Mouse (Mus musculus): Measurements from ENCODE around the gene Stat6. TPM values are rescaled to one million over a fixed set of nuclear protein-coding genes. Genes with fewer than 3 reads are reported as not detected.

Gene Stat6
- polyA plus RNA-seq, 1 experiment from 2014 or later: 5.9 TPM

- H3K36me3 ChIP-seq (replicated peaks): peaks cover 46% of the 10 kb centered on the region
- no peaks in the 10 kb centered on the region for H3K9me3 ChIP-seq
- H3K9ac ChIP-seq: no peak overlapping the region
- H3K4me2 ChIP-seq: no peak overlapping the region
- WGBS: 70% methylated on average over 15 of the region's 15 CpGs
- ATAC-seq (replicated peaks): no peak
- no peaks in the 10 kb centered on the region for H3K4me1 ChIP-seq
- no peak overlapping the region for H3K27ac ChIP-seq
- H3K27me3 ChIP-seq (replicated peaks): no peaks in the 10 kb centered on the region
- no peak overlapping the region for H3K4me3 ChIP-seq
Measured at GRCm38 (mm10) chr10:127604465-127605250, 38.1 kb upstream of the Stat6 start.

DNA sequence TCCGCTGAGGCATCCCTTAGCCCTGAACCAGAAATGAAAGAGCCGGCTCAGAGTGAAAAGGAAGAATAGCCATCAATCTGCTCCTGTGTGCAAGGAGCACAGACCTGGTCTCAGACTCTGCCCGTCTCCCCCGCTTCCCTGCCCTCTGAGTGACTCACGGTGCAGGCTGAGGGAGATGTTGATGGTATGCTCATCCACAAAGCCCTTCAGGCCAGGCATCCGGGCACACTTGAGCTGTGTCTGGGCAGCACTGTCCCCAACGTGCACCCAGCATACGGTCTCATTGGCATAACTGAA, 37.6 kb upstream of the Stat6 start:
- 89% methylated on average over 8 of the region's 8 CpGs for WGBS
- no peak for ATAC-seq (replicated peaks)
- H3K36me3 ChIP-seq (replicated peaks): peaks cover 50% of the 10 kb centered on the region

GRCm38 (mm10) chr10:127605756-127606155, 37.0 kb upstream of the Stat6 start:
- WGBS: 94% methylated on average over 9 of the region's 9 CpGs

More for the DNA sequence above, 37.6 kb upstream of the Stat6 start:
- Histone ChIP-seq H3K4me2 (no peak overlapping the region), H3K9ac (no peak overlapping the region), H3K9me3 (no peaks in the 10 kb centered on the region), H3K27me3 (replicated peaks) (no peaks in the 10 kb centered on the region), H3K4me3 (no peak overlapping the region), H3K27ac (no peak overlapping the region), H3K4me1 (no peaks in the 10 kb centered on the region)

DNA sequence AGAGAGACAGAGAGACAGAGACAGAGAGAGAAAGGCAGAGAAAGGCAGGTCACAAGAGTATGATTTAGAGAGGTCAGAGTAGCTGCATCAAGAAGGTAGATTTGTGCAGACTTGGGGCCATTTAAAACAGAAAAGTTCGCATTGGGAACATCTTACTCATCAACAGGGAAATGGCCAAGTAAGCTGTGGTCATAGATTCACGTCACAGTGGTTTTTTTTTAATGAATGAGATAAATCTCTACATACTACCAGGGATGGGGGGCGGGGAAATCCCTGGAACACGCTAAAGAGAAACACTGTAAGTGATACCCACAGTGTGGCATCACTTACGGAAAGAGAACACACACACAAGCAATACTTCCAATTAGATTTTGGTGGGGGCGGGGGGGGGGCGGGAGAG, 35.7 kb upstream of the Stat6 start:
- 97% methylated on average over 7 of the region's 7 CpGs for WGBS
- no peaks in the 10 kb centered on the region for H3K27me3 ChIP-seq (replicated peaks)
- H3K4me1 ChIP-seq: no peaks in the 10 kb centered on the region
- no peak overlapping the region for H3K27ac ChIP-seq
- no peak overlapping the region for H3K9ac ChIP-seq
- no peak overlapping the region for H3K4me2 ChIP-seq
- peaks cover 60% of the 10 kb centered on the region for H3K36me3 ChIP-seq (replicated peaks)
- H3K9me3 ChIP-seq: no peaks in the 10 kb centered on the region
- H3K4me3 ChIP-seq: no peak overlapping the region
- no peak for ATAC-seq (replicated peaks)

More at GRCm38 (mm10) chr10:127605756-127606155, 37.0 kb upstream of the Stat6 start:
- no peaks in the 10 kb centered on the region for H3K4me1 ChIP-seq
- no peak overlapping the region for H3K9ac ChIP-seq
- no peak overlapping the region for H3K4me2 ChIP-seq
- no peaks in the 10 kb centered on the region for H3K9me3 ChIP-seq
- no peak overlapping the region for H3K4me3 ChIP-seq
- H3K27ac ChIP-seq: no peak overlapping the region
- ATAC-seq (replicated peaks): no peak
- peaks cover 55% of the 10 kb centered on the region for H3K36me3 ChIP-seq (replicated peaks)
- H3K27me3 ChIP-seq (replicated peaks): no peaks in the 10 kb centered on the region

GRCm38 (mm10) chr10:127609415-127610065, 33.2 kb upstream of the Stat6 start:
- Histone ChIP-seq H3K36me3 (replicated peaks) (peaks cover 50% of the 10 kb centered on the region), H3K4me1 (peaks cover 9% of the 10 kb centered on the region), H3K9ac (no peak overlapping the region), H3K4me2 (no peak overlapping the region), H3K9me3 (no peaks in the 10 kb centered on the region), H3K4me3 (no peak overlapping the region), H3K27me3 (replicated peaks) (no peaks in the 10 kb centered on the region), H3K27ac (no peak overlapping the region)
- ATAC-seq (replicated peaks): no peak
- 91% methylated on average over 9 of the region's 9 CpGs for WGBS

DNA sequence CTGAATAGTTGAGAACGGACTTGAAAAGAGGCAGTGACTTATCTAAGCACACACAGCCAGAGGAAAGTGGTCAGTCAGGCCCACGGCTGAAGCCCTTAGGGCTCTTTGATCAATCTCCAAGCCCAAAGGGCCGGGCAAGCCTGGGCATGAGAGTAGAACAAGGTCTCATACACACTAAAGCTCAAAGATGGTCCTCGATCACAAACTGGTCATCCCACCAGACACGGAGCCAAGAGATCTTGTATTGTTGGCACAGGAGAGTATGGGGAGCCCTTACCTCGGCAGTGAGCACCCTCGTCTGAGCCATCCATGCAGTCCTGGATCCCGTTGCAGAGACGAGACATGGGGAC, 32.7 kb upstream of the Stat6 start:
- H3K9me3 ChIP-seq: no peaks in the 10 kb centered on the region
- no peak for ATAC-seq (replicated peaks)
- no peak overlapping the region for H3K27ac ChIP-seq
- peaks cover 45% of the 10 kb centered on the region for H3K36me3 ChIP-seq (replicated peaks)
- H3K4me1 ChIP-seq: peaks cover 14% of the 10 kb centered on the region
- WGBS: 91% methylated on average over 9 of the region's 9 CpGs
- H3K27me3 ChIP-seq (replicated peaks): no peaks in the 10 kb centered on the region
- no peak overlapping the region for H3K4me3 ChIP-seq
- no peak overlapping the region for H3K9ac ChIP-seq
- no peak overlapping the region for H3K4me2 ChIP-seq

GRCm38 (mm10) chr10:127612079-127612775, 30.6 kb upstream of the Stat6 start:
- H3K4me2 ChIP-seq: no peak overlapping the region
- ATAC-seq (replicated peaks): no peak
- H3K9me3 ChIP-seq: no peaks in the 10 kb centered on the region
- 93% methylated on average over 14 of the region's 14 CpGs for WGBS
- peaks cover 36% of the 10 kb centered on the region for H3K4me1 ChIP-seq
- no peak overlapping the region for H3K27ac ChIP-seq
- no peak overlapping the region for H3K4me3 ChIP-seq
- no peaks in the 10 kb centered on the region for H3K27me3 ChIP-seq (replicated peaks)
- peaks cover 34% of the 10 kb centered on the region for H3K36me3 ChIP-seq (replicated peaks)
- no peak overlapping the region for H3K9ac ChIP-seq

GRCm38 (mm10) chr10:127614236-127615033, 28.4 kb upstream of the Stat6 start:
- 23% methylated on average over 12 of the region's 12 CpGs for WGBS
- Histone ChIP-seq H3K4me3 (no peak overlapping the region), H3K9me3 (no peaks in the 10 kb centered on the region), H3K27me3 (replicated peaks) (no peaks in the 10 kb centered on the region), H3K4me1 (peaks cover 58% of the 10 kb centered on the region), H3K4me2 (0 out of 2 replicates have a peak overlapping the region, but pooled peaks have one; percentile 4), H3K36me3 (replicated peaks) (peaks cover 26% of the 10 kb centered on the region), H3K27ac (0 out of 2 replicates have a peak overlapping the region, but pooled peaks have one; percentile 21), H3K9ac (peak overlapping the region; percentile 10; the same call in 1 of the 2 replicates)
- ATAC-seq (replicated peaks): peak; percentile 61

DNA sequence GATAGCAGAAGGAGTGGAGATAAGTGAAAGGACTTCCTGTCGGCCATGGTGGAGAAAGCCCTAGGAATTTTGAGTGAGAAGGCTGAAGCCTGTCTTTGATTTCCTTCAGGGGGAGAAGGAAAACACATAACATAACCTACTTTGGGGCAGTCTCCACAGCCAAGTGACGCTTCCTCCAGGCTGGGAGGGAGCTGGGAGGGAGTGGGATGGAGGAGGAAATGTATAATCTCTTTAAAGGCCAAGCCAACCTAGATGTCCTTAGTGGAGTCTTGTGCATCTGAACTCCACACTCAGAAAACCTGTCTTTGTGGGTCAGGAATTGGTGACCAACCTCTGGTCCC, 27.8 kb upstream of the Stat6 start:
- Histone ChIP-seq H3K4me3 (no peak overlapping the region), H3K4me2 (no peak overlapping the region), H3K9me3 (no peaks in the 10 kb centered on the region), H3K9ac (peak overlapping the region; percentile 10; the same call in 1 of the 2 replicates), H3K4me1 (peaks cover 61% of the 10 kb centered on the region), H3K27ac (no peak overlapping the region), H3K27me3 (replicated peaks) (no peaks in the 10 kb centered on the region), H3K36me3 (replicated peaks) (peaks cover 21% of the 10 kb centered on the region)
- 18% methylated on average over 2 of the region's 2 CpGs for WGBS
- no peak for ATAC-seq (replicated peaks)

DNA sequence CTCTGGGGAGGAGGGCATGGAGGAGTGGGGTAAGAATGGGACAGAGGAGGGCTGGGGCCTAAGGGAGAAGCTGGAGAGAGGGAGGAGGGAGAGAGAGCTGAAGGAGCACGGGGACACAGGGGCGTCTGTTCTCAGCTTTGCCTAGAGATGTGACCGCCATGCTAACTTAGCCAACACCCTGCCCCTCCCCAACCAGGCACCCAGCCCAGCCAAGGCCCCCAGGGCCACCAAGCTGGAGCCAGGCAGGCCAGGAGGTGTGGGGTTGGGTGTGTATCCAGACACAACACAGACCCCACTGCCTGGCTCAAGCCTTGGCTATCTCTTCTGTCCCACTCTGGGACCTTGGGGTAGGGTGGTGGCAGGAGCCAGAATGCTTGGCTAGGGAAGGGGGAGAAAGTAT, 27.2 kb upstream of the Stat6 start:
- Histone ChIP-seq H3K27me3 (replicated peaks) (no peaks in the 10 kb centered on the region), H3K4me1 (peaks cover 61% of the 10 kb centered on the region), H3K4me3 (no peak overlapping the region), H3K27ac (peak overlapping the region; percentile 26; the same call in 1 of the 2 replicates), H3K4me2 (peak overlapping the region; percentile 4; the same call in 1 of the 2 replicates), H3K9ac (no peak overlapping the region), H3K36me3 (replicated peaks) (peaks cover 15% of the 10 kb centered on the region), H3K9me3 (no peaks in the 10 kb centered on the region)
- ATAC-seq (replicated peaks): no peak
- WGBS: 59% methylated on average over 3 of the region's 3 CpGs

GRCm38 (mm10) chr10:127616261-127616679, 26.5 kb upstream of the Stat6 start:
- 46% methylated on average over 7 of the region's 7 CpGs for WGBS
- no peak overlapping the region for H3K4me2 ChIP-seq
- H3K9me3 ChIP-seq: no peaks in the 10 kb centered on the region
- H3K27ac ChIP-seq: no peak overlapping the region
- no peak overlapping the region for H3K4me3 ChIP-seq
- H3K27me3 ChIP-seq (replicated peaks): no peaks in the 10 kb centered on the region
- peaks cover 12% of the 10 kb centered on the region for H3K36me3 ChIP-seq (replicated peaks)
- no peak overlapping the region for H3K9ac ChIP-seq
- H3K4me1 ChIP-seq: peaks cover 61% of the 10 kb centered on the region
- no peak for ATAC-seq (replicated peaks)

DNA sequence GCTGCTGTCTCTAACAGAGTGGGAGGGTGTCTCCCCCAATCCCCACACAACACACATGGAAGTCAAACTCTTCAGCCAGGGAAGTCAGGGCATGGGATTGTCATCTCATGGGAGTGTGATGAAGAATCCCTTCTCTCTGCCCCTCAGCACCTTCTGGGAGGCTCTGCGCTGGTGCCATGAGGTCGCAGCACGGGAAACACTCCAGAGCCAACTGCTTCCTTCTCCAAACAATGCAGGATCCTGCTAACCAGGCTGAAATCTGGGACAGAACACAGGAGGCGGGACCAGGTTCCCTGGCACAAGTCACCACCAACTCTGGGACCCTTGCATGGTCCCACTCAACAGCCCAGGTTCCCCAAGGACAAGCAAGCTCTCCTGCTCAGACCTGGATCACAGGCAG, 25.5 kb upstream of the Stat6 start:
- Histone ChIP-seq H3K4me2 (0 out of 2 replicates have a peak overlapping the region, but pooled peaks have one; percentile 14), H3K4me1 (peaks cover 71% of the 10 kb centered on the region), H3K27me3 (replicated peaks) (no peaks in the 10 kb centered on the region), H3K9me3 (no peaks in the 10 kb centered on the region), H3K9ac (no peak overlapping the region), H3K4me3 (no peak overlapping the region), H3K27ac (no peak overlapping the region), H3K36me3 (replicated peaks) (peaks cover 3% of the 10 kb centered on the region)
- ATAC-seq (replicated peaks): no peak
- 71% methylated on average over 4 of the region's 4 CpGs for WGBS

All from midbrain, embryonic 15.5 days (tissue).